Mouse (Mus musculus): Measurements from ENCODE around the gene Ifrd2.

Ifrd2 gene

GRCm38 (mm10) chr9:107576357-107577107 is 10.9 kb upstream of the Ifrd2 start, which contains the start of gene Hyal1:
Hyal1 (plus strand) TSS chr9:107576927.
- DNase-seq (ENCODE audit: low read depth) = peak; percentile 81

GRCm38 (mm10) chr9:107577871-107578270 is 9.6 kb upstream of the Ifrd2 start:
- DNase-seq (ENCODE audit: low read depth) = no peak

- no peak for DNase-seq (ENCODE audit: low read depth)
Observed at GRCm38 (mm10) chr9:107578587-107578986, 8.9 kb upstream of the Ifrd2 start, which contains the start of gene Naa80. Naa80 (plus strand) TSS chr9:107578887.

GRCm38 (mm10) chr9:107579023-107579900 is 8.2 kb upstream of the Ifrd2 start:
- DNase-seq (ENCODE audit: low read depth) = no peak

- DNase-seq (ENCODE audit: low read depth) = peak; percentile 85
Observed at GRCm38 (mm10) chr9:107580501-107581317, 6.7 kb upstream of the Ifrd2 start, which contains the start of gene Hyal3. Hyal3 (plus strand) TSS chr9:107580818.

- DNase-seq (ENCODE audit: low read depth) = no peak
Observed at GRCm38 (mm10) chr9:107581584-107581983, 5.9 kb upstream of the Ifrd2 start.

GRCm38 (mm10) chr9:107582509-107583062 is 4.9 kb upstream of the Ifrd2 start:
- DNase-seq (ENCODE audit: low read depth) = no peak

GRCm38 (mm10) chr9:107583174-107583573 is 4.3 kb upstream of the Ifrd2 start:
- DNase-seq (ENCODE audit: low read depth) = no peak

GRCm38 (mm10) chr9:107586504-107586903 is 938 bp upstream of the Ifrd2 start:
- no peak for DNase-seq (ENCODE audit: low read depth)

- no peak for DNase-seq (ENCODE audit: low read depth)
Observed at GRCm38 (mm10) chr9:107587833-107588639, 594 bp downstream of the Ifrd2 start.

GRCm38 (mm10) chr9:107590058-107590772 is 2.8 kb downstream of the Ifrd2 start:
- DNase-seq (ENCODE audit: low read depth) = no peak

GRCm38 (mm10) chr9:107590773-107591060 is 3.3 kb downstream of the Ifrd2 start:
- DNase-seq (ENCODE audit: low read depth) = no peak

- DNase-seq (ENCODE audit: low read depth) = no peak
Observed at GRCm38 (mm10) chr9:107593101-107593976, 5.9 kb downstream of the Ifrd2 start.

GRCm38 (mm10) chr9:107594281-107595062 is 7.0 kb downstream of the Ifrd2 start:
- no peak for DNase-seq (ENCODE audit: low read depth)

GRCm38 (mm10) chr9:107596619-107597569 is 9.5 kb downstream of the Ifrd2 start:
- DNase-seq (ENCODE audit: low read depth) = no peak

- DNase-seq (ENCODE audit: low read depth) = no peak
Observed at GRCm38 (mm10) chr9:107598385-107598784, 10.9 kb downstream of the Ifrd2 start.

GRCm38 (mm10) chr9:107599433-107599832 is 12.0 kb downstream of the Ifrd2 start:
- DNase-seq (ENCODE audit: low read depth) = no peak
